16 mouse cellular contexts compared by ENCODE assay signal in genomic region chr14:73217062-73217461, GRCm38 (mm10). TPM values are rescaled to one million over a fixed set of nuclear protein-coding genes. Genes with fewer than 3 reads are reported as not detected.
DNase-seq lines count a peak whose midpoint lies in the region; ATAC-seq lines count a peak whose summit lies in the region.
"Had no signal": no experiment of that assay in that cellular context is flagged by ENCODE, and none has a peak within 500 bp of the region (broad histone marks: within the 10 kb centered on the region; RNA-seq: fewer than 3 reads in every experiment).

No protein-coding gene starts in this region.

- H3K9me3 ChIP-seq in hindbrain, embryonic 15.5 days: no peaks in the 10 kb centered on the region
- H3K9me3 ChIP-seq in hindbrain, embryonic 10.5 days: no peaks in the 10 kb centered on the region
- H3K9me3 ChIP-seq: neural tube, embryonic 15.5 days had no signal

- H3K9ac ChIP-seq in hindbrain, embryonic 15.5 days: no peak overlapping the region
- H3K9ac ChIP-seq: liver, embryonic 14.5 days; neural tube, embryonic 15.5 days had no signal

- H3K4me2 ChIP-seq in hindbrain, embryonic 15.5 days: no peak overlapping the region
- H3K4me2 ChIP-seq: neural tube, embryonic 15.5 days had no signal

- ATAC-seq in frontal cortex, adult (ENCODE audit: low TSS enrichment): 0 out of 2 replicates have a peak, but pooled peaks have one; percentile 27
- no peak for ATAC-seq in hindbrain, embryonic 15.5 days (ENCODE audit: low FRiP score, low read depth)
- ATAC-seq: intestine, postnatal 0 days had no signal

- H3K4me1 ChIP-seq in hindbrain, embryonic 15.5 days (replicated peaks): no peaks in the 10 kb centered on the region
- H3K4me1 ChIP-seq in hindbrain, embryonic 10.5 days (replicated peaks): peaks cover 7% of the 10 kb centered on the region
- H3K4me1 ChIP-seq: neural tube, embryonic 15.5 days had no signal

- WGBS in hindbrain, embryonic 15.5 days: 92% methylated on average over 1 of the region's 1 CpGs
- WGBS in hindbrain, embryonic 10.5 days: 89% methylated on average over 1 of the region's 1 CpGs

- H3K4me3 ChIP-seq in hindbrain, embryonic 15.5 days: no peak overlapping the region
- H3K4me3 ChIP-seq in hindbrain, embryonic 10.5 days: no peak overlapping the region
- H3K4me3 ChIP-seq: erythroblast, embryonic 14.5 days; neural tube, embryonic 15.5 days had no signal

- H3K27me3 ChIP-seq in hindbrain, embryonic 15.5 days: no peaks in the 10 kb centered on the region
- H3K27me3 ChIP-seq in hindbrain, embryonic 10.5 days (ENCODE audit: insufficient read depth, poor library complexity, severe bottlenecking): no peaks in the 10 kb centered on the region
- H3K27me3 ChIP-seq: neural tube, embryonic 15.5 days had no signal

- DNase-seq in frontal cortex, postnatal 25 days (ENCODE audit: low spot score in 2 of 2): no peak
- no peak for DNase-seq in hindbrain, embryonic 10.5 days (ENCODE audit: low spot score)
- peak; percentile 73 for DNase-seq in brain, adult 2 months (ENCODE audit: low read depth, low spot score)
- DNase-seq in cerebellum, adult 18-20 months: peak; percentile 22 to 44
- no peak for DNase-seq in kidney, adult 9 months
- no peak for DNase-seq in spleen, postnatal 14 days (ENCODE audit: low spot score in 2 of 2)
- DNase-seq: gastrocnemius, postnatal 36 days; kidney, postnatal 14 days; left cerebral cortex, postnatal 4 days; thymus, postnatal 4 days had no signal

- 0 out of 2 replicates have a peak overlapping the region, but pooled peaks have one; percentile 15 for H3K27ac ChIP-seq in hindbrain, embryonic 15.5 days (replicated peaks)
- no peak overlapping the region for H3K27ac ChIP-seq in hindbrain, embryonic 10.5 days
- H3K27ac ChIP-seq: liver, embryonic 14.5 days; neural tube, embryonic 15.5 days had no signal

- H3K36me3 ChIP-seq in hindbrain, embryonic 15.5 days: peaks cover 27% of the 10 kb centered on the region; the same call in 1 of the 2 replicates
- H3K36me3 ChIP-seq in hindbrain, embryonic 10.5 days: peaks cover 38% of the 10 kb centered on the region

RNA-seq across cellular contexts. Expression of gene Lpar6, which starts 20.6 kb away (rescaled TPM):
- polyA plus RNA-seq in hindbrain, embryonic 15.5 days (2015; fragmentation: Nextera tagmentation; extraction: Ambion mirVana): 4.3 and 5.2 TPM in 2 replicates
- 15.4 and 18.0 TPM in 2 replicates for polyA plus RNA-seq in hindbrain, embryonic 10.5 days (2016; fragmentation: Nextera tagmentation; extraction: Ambion mirVana)
- polyA plus RNA-seq: erythroblast, embryonic 14.5 days had no signal

Comparison
In these comparisons a context has a peak if more than half of its experiments do, and no peak if none do; other contexts are left out.
1. DNase-seq: peak in brain, adult 2 months (single experiment) and cerebellum, adult 18-20 months (2 of 2); none in frontal cortex, postnatal 25 days (0 of 2), hindbrain, embryonic 10.5 days (single experiment), kidney, adult 9 months (single experiment) and spleen, postnatal 14 days (0 of 2).